Mouse (Mus musculus) thymus, adult 2 months (tissue): ENCODE data around the gene Trpv5.

Source experiments
- CTCF ChIP-seq: fragments of 200-500 bp; IDR thresholded peaks from 2 replicates; pipeline ENCODE4 v1.5.1; 2012; ENCODE audit warnings: mild to moderate bottlenecking, control low read depth, low read length, moderate library complexity, borderline replicate concordance; ENCODE audit not compliant: control insufficient read depth, poor library complexity, insufficient read depth; ENCODE audit errors: extremely low read depth
- POLR2A ChIP-seq: fragments of 200-500 bp; IDR thresholded peaks from 2 replicates; pipeline ENCODE4 v1.6.1; 2012; ENCODE audit warnings: mild to moderate bottlenecking, low read length, control low read depth, moderate library complexity; ENCODE audit not compliant: control insufficient read depth, poor library complexity, insufficient read depth; ENCODE audit errors: extremely low read depth

- TF ChIP-seq CTCF (no peak), POLR2A (no peak)
Measured at GRCm38 (mm10) chr6:41727989-41728609, 47.5 kb upstream of the Trpv5 start.
